Mouse (Mus musculus) forebrain, embryonic 11.5 days (tissue): ENCODE measurements around the gene Ephb1. TPM values are rescaled to one million over a fixed set of nuclear protein-coding genes. Genes with fewer than 3 reads are reported as not detected.

Experiments used
- ATAC-seq: fragments of 200-750 bp; cut with Nextera tagmentation; replicated peaks from 2 replicates; pipeline ENCODE4 v1.8.0; 2017; ENCODE audit warnings: moderate TSS enrichment; ENCODE audit not compliant: low FRiP score
- DNase-seq: peaks from one replicate; pipeline ENCODE4 v3.0.0-alpha.2; 2017; ENCODE audit warnings: low spot score
- H3K27ac ChIP-seq: fragments of 300-500 bp; sonication (generic); 2 replicates; pipeline ENCODE4 v1.5.1; 2014; ENCODE audit warnings: low read depth, low read length
- H3K27me3 ChIP-seq: fragments of 300-500 bp; sonication (generic); 2 replicates; pipeline ENCODE4 v1.6.1; 2014; ENCODE audit warnings: mild to moderate bottlenecking, low read length, mixed read lengths; ENCODE audit not compliant: control insufficient read depth, insufficient read depth
- H3K36me3 ChIP-seq: fragments of 300-500 bp; sonication (generic); 2 replicates; pipeline ENCODE4 v1.6.1; 2014; ENCODE audit warnings: mild to moderate bottlenecking, low read length, moderate library complexity, mixed read lengths; ENCODE audit not compliant: control insufficient read depth, insufficient read depth
- H3K4me1 ChIP-seq: fragments of 300-500 bp; sonication (generic); replicated peaks from 2 replicates; pipeline ENCODE4 v1.6.1; 2014; ENCODE audit warnings: low read length, mixed read lengths; ENCODE audit not compliant: control insufficient read depth, insufficient read depth
- H3K4me2 ChIP-seq: fragments of 300-500 bp; sonication (generic); 2 replicates; pipeline ENCODE4 v1.6.1; 2014; ENCODE audit warnings: low read depth, mild to moderate bottlenecking, low read length, moderate library complexity, mixed read lengths; ENCODE audit not compliant: severe bottlenecking
- H3K4me3 ChIP-seq: fragments of 300-500 bp; sonication (generic); 2 replicates; pipeline ENCODE4 v1.5.1; 2014; ENCODE audit warnings: low read depth, low read length
- H3K9ac ChIP-seq: fragments of 300-500 bp; sonication (generic); 2 replicates; pipeline ENCODE4 v1.6.1; 2014; ENCODE audit warnings: low read length
- H3K9me3 ChIP-seq: fragments of 300-500 bp; sonication (generic); 2 replicates; pipeline ENCODE4 v1.6.1; 2016; ENCODE audit warnings: low read length, mixed read lengths; ENCODE audit not compliant: control insufficient read depth
- WGBS: fragments of 180-500 bp; shearing (Covaris S2); extraction: QIAGEN DNeasy Blood & Tissue Kit; methylation state at CpG from one replicate; pipeline ENCODE4 v1.1.7; 2014; 5-methylcytosine and 5-hydroxymethylcytosine counted together
- polyA plus RNA-seq: library from polyadenylated mRNA; unstranded; fragments of >200 nt; fragmentation: Nextera tagmentation; extraction: Ambion mirVana; gene quantifications from 2 replicates; pipeline ENCODE4 v1.2.1, GENCODE M21; 2014

The Ephb1 gene
- polyA plus RNA-seq, 1 experiment from 2014 or later, result 19.9 TPM

DNA sequence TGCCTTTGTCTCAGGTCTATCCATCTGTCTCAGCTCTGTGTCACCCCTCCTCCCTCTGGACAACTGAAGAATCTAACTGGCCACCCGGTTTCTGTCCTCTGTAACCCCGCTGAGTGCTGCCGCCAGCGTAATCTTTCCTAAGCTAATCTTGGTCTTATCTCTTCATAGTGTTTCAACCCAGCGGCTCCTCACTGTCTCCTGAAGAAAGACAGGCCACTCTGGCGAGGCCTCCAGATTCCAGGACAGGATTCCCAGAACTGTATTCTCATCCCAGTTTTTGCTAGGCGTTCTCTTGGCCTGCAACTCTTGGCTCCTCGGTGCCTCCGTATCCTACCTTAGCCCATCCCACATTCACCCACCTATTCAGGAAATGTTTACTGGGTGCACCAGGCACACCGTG, 2.0 kb upstream of the Ephb1 start:
- no peak for ATAC-seq
- no peaks in the 10 kb centered on the region for H3K9me3 ChIP-seq
- DNase-seq, result peak; percentile 30
- H3K4me2 ChIP-seq, result no peak overlapping the region
- H3K4me3 ChIP-seq, result no peak overlapping the region
- H3K36me3 ChIP-seq, result no peaks in the 10 kb centered on the region
- peaks cover 11% of the 10 kb centered on the region for H3K4me1 ChIP-seq
- WGBS, result 82% methylated on average over 10 of the region's 10 CpGs
- H3K27me3 ChIP-seq, result peaks cover 16% of the 10 kb centered on the region; the same call in 1 of the 2 replicates
- H3K9ac ChIP-seq, result no peak overlapping the region
- H3K27ac ChIP-seq, result no peak overlapping the region

DNA sequence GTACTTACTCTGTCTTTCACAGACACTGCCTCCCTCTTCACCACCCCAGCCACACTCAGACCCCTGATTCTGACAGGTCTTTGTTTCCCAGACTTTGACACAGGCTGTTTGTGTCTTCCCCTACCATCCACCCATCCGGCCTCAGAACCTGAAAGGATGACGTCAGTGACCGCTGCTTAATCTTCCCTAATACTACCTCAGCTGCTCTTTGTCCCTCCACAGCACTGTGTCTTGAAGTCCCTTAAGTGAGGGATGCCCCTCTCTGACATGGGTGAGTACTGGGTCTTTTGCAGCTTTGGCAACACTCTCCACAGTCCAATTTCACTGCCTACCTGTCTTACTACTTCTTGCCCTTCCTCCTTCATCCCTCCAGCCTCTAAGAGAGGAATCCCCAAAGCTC, 1.2 kb upstream of the Ephb1 start:
- DNase-seq (peak; percentile 32), ATAC-seq (no peak)
- Histone ChIP-seq H3K4me3 (no peak overlapping the region), H3K9me3 (no peaks in the 10 kb centered on the region), H3K9ac (no peak overlapping the region), H3K4me2 (no peak overlapping the region), H3K36me3 (no peaks in the 10 kb centered on the region), H3K27me3 (peaks cover 19% of the 10 kb centered on the region; the same call in 1 of the 2 replicates), H3K4me1 (peaks cover 11% of the 10 kb centered on the region), H3K27ac (no peak overlapping the region)
- 50% methylated on average over 3 of the region's 3 CpGs for WGBS

DNA sequence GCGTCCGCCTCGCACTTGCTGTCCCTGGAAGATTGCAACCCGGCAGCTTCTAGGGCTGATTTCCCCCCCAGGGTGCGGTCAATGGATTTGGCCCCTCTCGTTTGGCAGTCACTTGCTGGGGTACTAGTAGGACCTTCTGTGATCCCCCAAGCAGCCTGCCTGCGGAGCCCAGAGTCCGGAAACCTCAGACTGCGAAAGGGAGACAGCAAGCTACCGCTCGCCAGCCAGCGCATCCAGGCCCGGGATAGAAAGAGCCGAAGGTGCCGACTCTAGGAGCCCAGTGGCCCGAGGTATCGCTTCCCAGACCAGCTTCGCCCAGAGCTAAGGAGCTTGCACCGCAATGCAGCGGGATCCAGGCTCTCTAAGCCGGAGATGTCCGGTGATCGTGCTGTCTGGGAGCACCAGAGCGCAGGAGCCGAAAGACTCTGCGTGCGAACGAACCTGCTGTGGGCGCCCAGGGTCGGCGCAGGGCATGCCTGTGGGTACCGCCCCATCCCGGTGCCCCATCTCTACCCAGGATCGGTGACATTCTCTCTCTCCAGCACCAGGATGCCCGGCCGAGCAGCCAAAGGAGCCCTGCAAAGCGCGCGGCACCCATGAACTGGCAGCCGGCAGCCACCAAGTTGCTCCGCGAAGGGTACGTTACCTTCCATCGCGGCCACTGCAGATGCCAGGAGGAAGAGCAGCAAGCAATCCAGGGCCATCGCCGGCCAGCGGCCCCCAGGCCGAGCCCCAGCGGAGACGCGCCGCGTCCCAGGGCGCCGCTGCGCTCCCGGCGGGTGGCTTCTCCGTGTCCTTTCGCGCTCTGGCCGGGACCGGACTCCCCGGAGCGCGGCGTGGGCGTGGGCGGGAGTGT, 629 bp downstream of the Ephb1 start:
- Histone ChIP-seq H3K27me3 (peaks cover 21% of the 10 kb centered on the region; the same call in 1 of the 2 replicates), H3K27ac (no peak overlapping the region), H3K9ac (peak overlapping the region; percentile 79), H3K4me2 (peak overlapping the region; percentile 97), H3K4me3 (peak overlapping the region; percentile 66), H3K9me3 (no peaks in the 10 kb centered on the region), H3K36me3 (no peaks in the 10 kb centered on the region), H3K4me1 (peaks cover 11% of the 10 kb centered on the region)
- DNase-seq, result peak; percentile 80
- under 1% methylated on average over 70 of the region's 70 CpGs for WGBS
- ATAC-seq, result peak; percentile 40

DNA sequence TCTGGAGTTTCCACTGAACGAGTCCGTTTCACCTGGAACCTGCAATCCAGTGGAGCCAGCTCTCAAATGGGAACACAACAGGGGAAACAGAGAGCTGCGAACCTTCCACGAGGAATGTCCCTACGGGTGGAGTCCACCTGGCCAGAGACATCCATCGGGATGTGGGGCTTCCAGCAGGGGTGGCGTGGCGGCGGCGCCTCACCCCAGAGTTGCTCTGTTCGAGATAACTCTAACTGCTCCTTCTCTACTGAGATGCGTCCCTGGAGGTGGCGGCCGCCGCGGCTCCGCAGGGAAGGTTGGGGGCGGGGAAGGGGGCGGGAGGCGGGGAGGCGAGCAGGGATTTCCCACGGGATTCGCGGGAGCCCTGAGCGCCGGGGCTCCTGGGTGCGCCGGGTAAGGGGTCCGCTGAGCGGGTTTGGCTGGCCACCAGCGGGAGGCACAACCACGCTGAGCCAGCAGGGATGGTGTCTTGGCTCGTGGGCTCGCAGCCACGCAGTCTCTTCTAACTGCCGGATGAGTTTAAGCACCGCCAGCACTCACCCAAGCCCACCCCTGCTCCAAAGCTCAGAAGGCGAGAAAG, 1.3 kb downstream of the Ephb1 start:
- Histone ChIP-seq H3K27ac (no peak overlapping the region), H3K27me3 (peaks cover 21% of the 10 kb centered on the region; the same call in 1 of the 2 replicates)
- DNase-seq, result peak; percentile 69

DNA sequence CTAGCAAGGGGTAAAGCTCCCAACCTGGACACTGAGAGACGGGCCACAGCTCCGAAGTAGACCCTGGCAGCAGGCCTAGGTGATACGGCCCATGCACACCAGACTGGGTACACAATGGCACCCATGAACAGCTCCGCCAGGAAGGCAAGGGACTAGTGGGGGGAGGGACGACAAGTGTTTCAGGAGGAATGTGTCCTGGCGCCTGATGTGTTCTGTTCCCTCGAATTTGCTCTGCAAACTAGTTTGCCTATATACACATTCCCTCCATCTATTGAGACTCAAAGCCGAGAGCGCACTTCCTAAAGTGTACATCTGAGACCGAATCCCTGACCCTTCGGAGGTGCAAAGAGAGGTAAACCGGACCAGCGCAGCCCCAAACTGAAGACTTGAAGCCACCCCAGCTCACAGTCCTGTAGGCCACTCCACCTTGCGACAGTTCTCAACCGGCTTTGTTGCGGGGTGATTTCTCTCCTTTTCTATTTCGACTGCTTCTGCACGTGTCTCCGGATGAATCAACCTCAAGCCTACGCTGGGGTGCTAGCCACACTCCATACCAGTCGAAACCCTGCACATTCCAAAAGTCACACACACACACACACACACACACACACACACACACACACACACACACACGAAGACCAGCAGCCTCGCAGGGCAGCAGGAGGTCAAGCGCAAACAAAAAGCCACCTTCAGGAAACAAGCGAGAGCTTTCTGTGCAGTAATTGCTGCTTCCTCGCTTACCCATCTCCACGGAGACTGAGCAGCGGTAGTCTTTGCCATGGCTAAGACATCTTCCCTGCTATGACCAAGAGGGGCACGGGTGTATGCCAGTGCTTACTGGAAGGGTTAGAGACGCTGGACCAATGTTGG, 2.1 kb downstream of the Ephb1 start:
- ATAC-seq, result no peak
- peak; percentile 64 for DNase-seq
- Histone ChIP-seq H3K4me1 (peaks cover 11% of the 10 kb centered on the region), H3K27me3 (peaks cover 23% of the 10 kb centered on the region; the same call in 1 of the 2 replicates), H3K27ac (no peak overlapping the region), H3K36me3 (no peaks in the 10 kb centered on the region), H3K4me2 (peak overlapping the region; percentile 97), H3K4me3 (peak overlapping the region; percentile 66), H3K9ac (peak overlapping the region; percentile 79), H3K9me3 (no peaks in the 10 kb centered on the region)
- 2% methylated on average over 30 of the region's 30 CpGs for WGBS

More for the DNA sequence above, 1.3 kb downstream of the Ephb1 start:
- peaks cover 11% of the 10 kb centered on the region for H3K4me1 ChIP-seq
- H3K4me3 ChIP-seq, result peak overlapping the region; percentile 66
- H3K9me3 ChIP-seq, result no peaks in the 10 kb centered on the region
- no peaks in the 10 kb centered on the region for H3K36me3 ChIP-seq
- WGBS, result 0% methylated on average over 38 of the region's 38 CpGs
- peak overlapping the region; percentile 79 for H3K9ac ChIP-seq
- H3K4me2 ChIP-seq, result peak overlapping the region; percentile 97
- no peak for ATAC-seq

DNA sequence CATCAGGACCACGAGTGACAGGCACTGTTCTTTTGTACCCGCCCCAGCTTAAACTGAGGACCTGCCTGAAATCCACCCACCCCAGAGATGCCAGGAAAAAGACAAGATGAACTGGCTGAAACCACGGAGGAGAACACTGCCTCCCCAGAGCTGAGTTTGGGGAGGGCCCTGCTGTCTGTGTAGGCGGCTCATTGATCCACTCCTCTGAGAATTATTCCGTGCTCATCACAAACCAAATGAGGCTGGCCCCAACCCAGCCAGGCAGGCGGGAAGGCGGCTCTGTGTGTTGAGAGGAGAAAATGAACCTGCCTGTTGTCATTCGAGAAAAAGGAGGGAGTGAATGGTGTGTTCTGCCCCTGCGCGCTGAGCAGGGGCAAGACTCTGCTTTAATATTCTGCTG, 2.8 kb downstream of the Ephb1 start:
- Histone ChIP-seq H3K27ac (no peak overlapping the region), H3K4me2 (peak overlapping the region; percentile 97), H3K36me3 (no peaks in the 10 kb centered on the region), H3K9ac (peak overlapping the region; percentile 79), H3K4me1 (peaks cover 11% of the 10 kb centered on the region), H3K9me3 (no peaks in the 10 kb centered on the region), H3K4me3 (peak overlapping the region; percentile 66; the same call in 1 of the 2 replicates), H3K27me3 (peaks cover 23% of the 10 kb centered on the region; the same call in 1 of the 2 replicates)
- ATAC-seq (no peak), DNase-seq (peak; percentile 59)
- 9% methylated on average over 10 of the region's 10 CpGs for WGBS

DNA sequence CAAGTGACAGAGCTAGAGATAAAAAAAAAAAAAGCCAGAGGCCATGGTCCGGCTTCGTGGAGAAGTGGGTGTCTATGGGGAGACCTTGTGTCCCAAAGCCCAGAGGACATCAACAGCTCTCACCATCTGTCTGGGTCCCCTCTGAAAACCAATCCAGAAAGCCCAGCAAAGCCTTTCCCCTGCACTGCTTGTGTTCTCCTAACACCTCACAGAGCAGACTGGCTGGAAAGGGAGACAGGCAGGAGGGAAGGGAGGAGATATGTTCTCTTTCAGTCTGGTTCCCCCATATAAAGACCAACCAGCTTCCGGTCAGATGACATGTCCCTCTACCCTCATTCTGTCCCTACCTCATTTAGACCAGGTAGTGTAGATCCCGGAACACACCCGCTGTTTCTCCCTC, 3.3 kb downstream of the Ephb1 start:
- no peak overlapping the region for H3K9ac ChIP-seq
- H3K4me3 ChIP-seq, result no peak overlapping the region
- WGBS, result 68% methylated on average over 5 of the region's 5 CpGs
- H3K36me3 ChIP-seq, result no peaks in the 10 kb centered on the region
- ATAC-seq (no peak), DNase-seq (peak; percentile 35)
- H3K4me2 ChIP-seq, result no peak overlapping the region
- H3K27ac ChIP-seq, result no peak overlapping the region
- H3K4me1 ChIP-seq, result peaks cover 11% of the 10 kb centered on the region
- no peaks in the 10 kb centered on the region for H3K9me3 ChIP-seq
- peaks cover 23% of the 10 kb centered on the region; the same call in 1 of the 2 replicates for H3K27me3 ChIP-seq

DNA sequence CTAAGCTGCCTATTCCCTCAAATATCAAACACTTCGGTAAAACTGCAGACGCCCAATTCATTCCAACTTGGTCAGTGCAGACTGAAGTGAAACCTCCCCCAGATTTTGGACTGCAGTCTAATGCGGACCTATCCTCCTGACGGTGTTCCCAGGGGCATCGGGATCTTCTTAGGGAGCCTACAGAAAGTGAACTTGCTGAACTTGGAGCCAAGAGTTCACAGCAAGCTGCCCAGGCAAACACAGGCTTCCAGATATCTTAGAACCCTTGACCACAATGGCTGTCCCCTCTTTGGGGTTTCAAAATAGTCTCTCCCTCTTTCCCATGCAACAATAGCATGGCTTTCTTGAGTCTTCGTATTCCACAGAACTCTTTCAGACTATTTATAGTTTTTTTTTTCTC, 3.8 kb downstream of the Ephb1 start:
- Histone ChIP-seq H3K4me1 (peaks cover 11% of the 10 kb centered on the region), H3K27me3 (peaks cover 23% of the 10 kb centered on the region; the same call in 1 of the 2 replicates), H3K9ac (no peak overlapping the region), H3K4me2 (no peak overlapping the region), H3K36me3 (no peaks in the 10 kb centered on the region), H3K9me3 (no peaks in the 10 kb centered on the region), H3K4me3 (no peak overlapping the region), H3K27ac (no peak overlapping the region)
- WGBS, result 89% methylated on average over 6 of the region's 6 CpGs
- ATAC-seq, result no peak
- DNase-seq, result peak; percentile 44
